7 mouse cellular contexts compared by ENCODE assay signal in the genomic region with DNA sequence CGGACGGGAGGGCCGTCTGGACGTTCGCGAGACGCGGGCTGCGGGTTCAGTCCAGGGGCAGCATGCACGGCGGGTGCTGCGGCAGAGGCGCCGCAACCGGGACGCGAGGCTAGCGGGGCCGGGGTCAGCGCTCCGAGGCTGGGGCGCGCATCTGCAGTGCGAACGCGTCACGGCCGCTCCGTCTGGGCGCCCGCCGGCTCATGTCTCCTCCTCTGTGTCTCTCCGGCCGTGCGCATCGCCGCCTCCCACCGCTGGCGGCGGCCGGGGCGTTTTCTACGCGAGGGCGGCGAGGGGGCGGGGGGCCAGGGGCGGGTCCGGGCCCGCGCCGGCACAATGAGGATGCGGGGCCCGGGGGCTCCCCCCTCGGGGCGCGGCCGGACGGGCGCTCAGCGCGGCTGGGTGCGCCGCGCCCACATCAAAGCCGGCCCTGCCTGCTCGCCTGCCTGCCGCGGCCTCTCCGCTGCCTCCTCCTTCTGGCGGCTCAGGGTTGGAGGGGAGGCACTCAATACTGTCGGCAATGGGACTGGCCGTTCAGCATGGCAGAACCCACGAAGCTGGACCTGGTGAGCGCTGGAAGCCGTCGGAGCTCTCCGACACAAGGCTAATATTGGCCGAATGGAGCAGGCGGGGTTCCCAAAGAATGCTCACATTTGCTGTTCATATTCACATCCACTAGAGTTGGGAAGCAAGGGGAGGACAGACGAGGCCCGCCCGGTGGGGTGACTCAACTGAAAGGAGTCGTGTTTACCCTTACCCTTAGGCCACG. TPM values are rescaled to one million over a fixed set of nuclear protein-coding genes. Genes with fewer than 3 reads are reported as not detected.
DNase-seq lines count a peak whose midpoint lies in the region; ATAC-seq and TF ChIP-seq lines count a peak whose summit lies in the region.

No protein-coding gene starts in this region.

- peak; percentile 45 for ATAC-seq in inflammation-experienced regulatory T-cells, adult 6 months
- ATAC-seq in liver, embryonic 16.5 days (ENCODE audit: low read depth), result peak; percentile 39

- H3K27ac ChIP-seq in liver, embryonic 16.5 days (ENCODE audit: low read length), result no peak overlapping the region

- H3K9ac ChIP-seq in liver, embryonic 16.5 days (ENCODE audit: low read depth, low read length), result no peak overlapping the region

- peaks cover 12% of the 10 kb centered on the region for H3K4me1 ChIP-seq in liver, embryonic 16.5 days (ENCODE audit: control insufficient read depth, low read depth, low read length)

- peaks cover 21% of the 10 kb centered on the region for H3K36me3 ChIP-seq in liver, embryonic 16.5 days (ENCODE audit: control insufficient read depth, insufficient read depth)

- H3K4me2 ChIP-seq in liver, embryonic 16.5 days (ENCODE audit: low read depth, low read length), result peak overlapping the region; percentile 61

- H3K9me3 ChIP-seq in liver, embryonic 16.5 days (replicated peaks; ENCODE audit: control insufficient read depth, low read length), result no peaks in the 10 kb centered on the region

- no peak for TF ChIP-seq CTCF in brain, embryonic 14.5 days (IDR thresholded peaks at IDR 0.05; ENCODE audit: borderline replicate concordance, extremely low read depth, insufficient read depth, insufficient read length)

- WGBS in liver, embryonic 16.5 days (ENCODE audit: insufficient replicate concordance), result under 1% methylated on average over 84 of the region's 85 CpGs

- H3K27me3 ChIP-seq in liver, embryonic 16.5 days (ENCODE audit: control insufficient read depth, insufficient read depth, low read depth, low read length), result peaks cover 61% of the 10 kb centered on the region

- no peak for TF ChIP-seq POLR2A in brain, embryonic 14.5 days (IDR thresholded peaks at IDR 0.05; ENCODE audit: borderline replicate concordance, extremely low read depth, insufficient read depth, insufficient read length, poor library complexity, severe bottlenecking)

- peak overlapping the region; percentile 40 for H3K4me3 ChIP-seq in liver, embryonic 16.5 days (ENCODE audit: low read depth, low read length)

- peak; percentile 71 for DNase-seq in MN1 (ENCODE audit: low spot score)
- DNase-seq in brain, embryonic 14.5 days (ENCODE audit: low read depth), result peak; percentile 72
- DNase-seq in gastrocnemius, postnatal 25 days, result peak; percentile 76
- peak; percentile 45 for DNase-seq in natural killer cell, adult 2 months (ENCODE audit: low spot score in 2 of 2)
- peak; percentile 23 for DNase-seq in thymus, postnatal 0 days (ENCODE audit: low spot score)

RNA-seq across cellular contexts. Expression of gene Fgf18, which starts 0.6 kb away (rescaled TPM):
- polyA plus RNA-seq in brain, embryonic 14.5 days (2012; rRNA removed), result 2.6 and 3.8 TPM in 2 replicates
- 1 to 10 TPM; 1.8 to 2.0 TPM for total RNA-seq in gastrocnemius, postnatal 25 days (2021)
- not detected for polyA plus RNA-seq in inflammation-experienced regulatory T-cells, adult 6 months (2017; shearing (Covaris generic))
- 0.15 TPM in 2 replicates for polyA plus RNA-seq in liver, embryonic 16.5 days (2015; fragmentation: Nextera tagmentation; extraction: Ambion mirVana)
- 0.29 and 0.64 TPM in 2 replicates for polyA plus RNA-seq in thymus, postnatal 0 days (2015; fragmentation: Nextera tagmentation; extraction: Ambion mirVana)

RNA-seq across cellular contexts. Expression of gene Npm1, which starts 15.3 kb away (rescaled TPM):
- polyA plus RNA-seq in brain, embryonic 14.5 days (2012; rRNA removed), result 459 and 569 TPM in 2 replicates
- 100 to 1,000 TPM; 103 to 105 TPM for total RNA-seq in gastrocnemius, postnatal 25 days (2021)
- polyA plus RNA-seq in inflammation-experienced regulatory T-cells, adult 6 months (2017; shearing (Covaris generic)), result 1,000 to 10,000 TPM; 1,279 to 1,457 (median 1,455) TPM
- polyA plus RNA-seq in liver, embryonic 16.5 days (2015; fragmentation: Nextera tagmentation; extraction: Ambion mirVana), result 289 and 351 TPM in 2 replicates
- polyA plus RNA-seq in thymus, postnatal 0 days (2015; fragmentation: Nextera tagmentation; extraction: Ambion mirVana), result 905 and 1,035 TPM in 2 replicates

RNA-seq across cellular contexts. Expression of gene Tlx3, which starts 55.6 kb away (rescaled TPM):
- 3.3 and 12.1 TPM in 2 replicates for polyA plus RNA-seq in brain, embryonic 14.5 days (2012; rRNA removed)
- not detected for total RNA-seq in gastrocnemius, postnatal 25 days (2021)
- not detected for polyA plus RNA-seq in inflammation-experienced regulatory T-cells, adult 6 months (2017; shearing (Covaris generic))
- not detected in 2 replicates for polyA plus RNA-seq in liver, embryonic 16.5 days (2015; fragmentation: Nextera tagmentation; extraction: Ambion mirVana)
- not detected in 2 replicates for polyA plus RNA-seq in thymus, postnatal 0 days (2015; fragmentation: Nextera tagmentation; extraction: Ambion mirVana)

Comparison
In these comparisons a context has a peak if more than half of its experiments do, and no peak if none do; other contexts are left out.
1. DNase-seq: peak in every context shown above with its lines; median percentile 76 in gastrocnemius, postnatal 25 days; 72 in brain, embryonic 14.5 days; 71 in MN1; 45 in natural killer cell, adult 2 months; 23 in thymus, postnatal 0 days.